Mouse (Mus musculus) forebrain, embryonic 16.5 days (tissue): ENCODE measurements around the gene Plk5. TPM values are rescaled to one million over a fixed set of nuclear protein-coding genes. Genes with fewer than 3 reads are reported as not detected.
A peak's percentile ranks its signal among the peaks of the same experiment; 100 is the strongest.

Experiments
- ATAC-seq: fragments of 200-750 bp; cut with Nextera tagmentation; 2 replicates; pipeline ENCODE4 v1.8.0; 2017; ENCODE audit warnings: mild to moderate bottlenecking, moderate library complexity
- H3K27ac ChIP-seq: fragments of 300-500 bp; sonication (generic); 2 replicates; pipeline ENCODE4 v1.5.1; 2014; ENCODE audit warnings: low read length, control low read depth
- H3K27me3 ChIP-seq: fragments of 300-500 bp; sonication (generic); replicated peaks from 2 replicates; pipeline ENCODE4 v1.6.1; 2014; ENCODE audit warnings: low read length; ENCODE audit not compliant: control insufficient read depth, insufficient read depth
- H3K36me3 ChIP-seq: fragments of 300-500 bp; sonication (generic); 2 replicates; pipeline ENCODE4 v1.6.1; 2014; ENCODE audit not compliant: control insufficient read depth, insufficient read depth
- H3K4me1 ChIP-seq: fragments of 300-500 bp; sonication (generic); replicated peaks from 2 replicates; pipeline ENCODE4 v1.6.1; 2014; ENCODE audit warnings: low read length; ENCODE audit not compliant: control insufficient read depth, insufficient read depth
- H3K4me2 ChIP-seq: fragments of 300-500 bp; sonication (generic); 2 replicates; pipeline ENCODE4 v1.6.1; 2014; ENCODE audit warnings: mild to moderate bottlenecking, low read length, control low read depth
- H3K4me3 ChIP-seq: fragments of 300-500 bp; sonication (generic); replicated peaks from 2 replicates; pipeline ENCODE4 v1.5.1; 2014; ENCODE audit warnings: mild to moderate bottlenecking, low read length, control low read depth
- H3K9ac ChIP-seq: fragments of 300-500 bp; sonication (generic); replicated peaks from 2 replicates; pipeline ENCODE4 v1.6.1; 2014; ENCODE audit warnings: low read depth, low read length, control low read depth
- H3K9me3 ChIP-seq: fragments of 300-500 bp; sonication (generic); 2 replicates; pipeline ENCODE4 v1.6.1; 2016; ENCODE audit warnings: low read length; ENCODE audit not compliant: control insufficient read depth
- WGBS: fragments of 180-500 bp; shearing (Covaris S2); extraction: QIAGEN DNeasy Blood & Tissue Kit; methylation state at CpG from one replicate; pipeline ENCODE4 v1.1.7; 2014; 5-methylcytosine and 5-hydroxymethylcytosine counted together
- polyA plus RNA-seq: library from polyadenylated mRNA; unstranded; fragments of >200 nt; fragmentation: Nextera tagmentation; extraction: Ambion mirVana; gene quantifications from 2 replicates; pipeline ENCODE4 v1.2.1, GENCODE M21; 2015

Plk5 gene
- polyA plus RNA-seq, 1 experiment from 2014 or later = 4.5 TPM

DNA sequence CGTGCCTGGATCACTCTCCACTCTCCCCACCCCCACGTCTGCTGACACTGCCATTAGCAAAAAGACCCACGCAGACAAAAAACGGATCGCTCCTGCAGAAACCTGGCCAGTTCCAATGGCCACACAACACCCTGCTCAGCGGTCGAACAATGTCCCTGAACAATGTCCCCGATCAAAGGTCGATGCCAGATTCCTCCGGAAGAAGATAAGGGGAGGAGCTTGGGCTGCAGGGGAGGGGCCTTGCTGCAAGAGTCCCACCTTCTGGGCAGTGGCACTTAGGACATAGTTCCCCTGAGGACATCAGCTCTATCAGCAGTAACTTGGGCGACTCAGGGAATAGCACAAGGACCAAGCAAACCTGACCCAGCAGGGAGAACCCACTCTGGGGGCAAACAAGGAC is 4.4 kb upstream of the Plk5 start:
- Histone ChIP-seq H3K9me3 (no peaks in the 10 kb centered on the region), H3K4me3 (no peak overlapping the region), H3K36me3 (no peaks in the 10 kb centered on the region), H3K4me1 (peaks cover 17% of the 10 kb centered on the region), H3K4me2 (no peak overlapping the region), H3K27me3 (peaks cover 69% of the 10 kb centered on the region), H3K27ac (no peak overlapping the region), H3K9ac (no peak overlapping the region)
- ATAC-seq = no peak
- WGBS = 29% methylated on average over 11 of the region's 11 CpGs

DNA sequence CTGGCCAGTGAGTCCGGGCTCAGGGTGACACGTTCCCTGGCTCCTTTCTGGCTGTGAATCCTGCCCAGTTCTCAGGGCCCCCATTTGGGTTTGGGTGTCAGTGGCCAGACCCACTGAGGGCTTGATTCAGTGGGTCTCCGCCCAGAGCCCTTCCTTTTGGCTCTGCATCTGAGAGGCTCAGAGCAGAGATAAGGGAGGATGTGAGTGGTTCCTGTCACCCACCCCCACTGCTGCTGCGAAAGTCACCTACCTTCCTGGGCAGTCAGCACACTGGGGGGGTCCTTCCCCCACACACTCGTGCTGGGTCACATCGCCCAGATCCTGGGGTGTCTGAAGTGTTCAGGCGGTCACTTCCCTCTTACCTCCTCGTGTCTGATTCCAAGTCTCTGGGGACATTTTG is 3.5 kb upstream of the Plk5 start:
- peaks cover 71% of the 10 kb centered on the region for H3K27me3 ChIP-seq
- no peak for ATAC-seq
- 74% methylated on average over 8 of the region's 8 CpGs for WGBS
- peaks cover 21% of the 10 kb centered on the region for H3K4me1 ChIP-seq
- H3K4me3 ChIP-seq = no peak overlapping the region
- H3K9ac ChIP-seq = no peak overlapping the region
- H3K9me3 ChIP-seq = no peaks in the 10 kb centered on the region
- H3K27ac ChIP-seq = no peak overlapping the region
- H3K4me2 ChIP-seq = no peak overlapping the region
- H3K36me3 ChIP-seq = no peaks in the 10 kb centered on the region

DNA sequence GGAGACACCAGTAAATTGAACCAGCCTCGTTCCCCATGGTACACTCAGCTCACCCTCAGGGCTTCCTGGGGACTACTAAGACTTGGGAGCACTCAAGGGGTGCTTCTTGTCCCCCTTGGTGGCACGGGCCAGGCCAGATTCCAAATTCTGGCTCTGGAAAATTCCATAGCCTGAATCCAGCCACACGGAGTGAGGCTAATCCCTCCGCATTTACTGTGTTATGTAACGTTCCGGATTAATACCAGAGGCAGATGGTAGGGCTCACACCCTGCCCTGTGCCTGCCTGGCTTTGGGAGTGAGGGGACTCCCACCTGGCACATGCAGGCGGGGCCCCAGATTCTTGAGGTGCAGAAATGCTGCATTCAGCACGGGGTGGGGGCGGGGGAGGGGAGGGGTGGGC is 828 bp upstream of the Plk5 start:
- Histone ChIP-seq H3K4me1 (peaks cover 16% of the 10 kb centered on the region), H3K9ac (no peak overlapping the region), H3K4me2 (no peak overlapping the region), H3K36me3 (no peaks in the 10 kb centered on the region), H3K4me3 (no peak overlapping the region), H3K27ac (no peak overlapping the region), H3K27me3 (peaks cover 61% of the 10 kb centered on the region), H3K9me3 (no peaks in the 10 kb centered on the region)
- no peak for ATAC-seq
- 4% methylated on average over 9 of the region's 9 CpGs for WGBS

DNA sequence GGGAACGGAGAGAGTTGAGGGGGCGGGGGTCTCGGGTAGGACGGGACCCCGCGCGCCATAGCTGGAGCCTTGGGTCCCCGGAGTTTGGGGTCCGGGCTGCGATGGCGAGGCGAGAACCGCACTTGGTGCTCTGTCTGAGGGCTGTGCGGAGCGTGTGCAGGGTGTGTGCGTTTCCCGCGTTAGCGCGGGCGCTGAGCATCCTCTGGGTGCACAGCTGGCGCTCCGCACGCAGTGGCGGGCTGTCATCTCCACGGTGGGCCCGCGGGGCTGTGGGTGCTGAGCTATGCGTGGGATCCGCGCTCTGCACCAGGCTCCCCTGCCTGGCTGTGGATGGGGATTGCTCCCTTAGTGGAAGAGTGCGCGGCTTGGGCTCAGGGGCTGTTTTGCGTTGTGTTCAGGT is 478 bp downstream of the Plk5 start:
- Histone ChIP-seq H3K4me2 (peak overlapping the region; percentile 57), H3K4me3 (peak overlapping the region; percentile 40), H3K27me3 (peaks cover 50% of the 10 kb centered on the region), H3K36me3 (no peaks in the 10 kb centered on the region), H3K4me1 (peaks cover 16% of the 10 kb centered on the region), H3K9ac (peak overlapping the region; percentile 29), H3K27ac (no peak overlapping the region), H3K9me3 (no peaks in the 10 kb centered on the region)
- WGBS = under 1% methylated on average over 34 of the region's 34 CpGs
- 0 out of 2 replicates have a peak, but pooled peaks have one; percentile 37 for ATAC-seq

DNA sequence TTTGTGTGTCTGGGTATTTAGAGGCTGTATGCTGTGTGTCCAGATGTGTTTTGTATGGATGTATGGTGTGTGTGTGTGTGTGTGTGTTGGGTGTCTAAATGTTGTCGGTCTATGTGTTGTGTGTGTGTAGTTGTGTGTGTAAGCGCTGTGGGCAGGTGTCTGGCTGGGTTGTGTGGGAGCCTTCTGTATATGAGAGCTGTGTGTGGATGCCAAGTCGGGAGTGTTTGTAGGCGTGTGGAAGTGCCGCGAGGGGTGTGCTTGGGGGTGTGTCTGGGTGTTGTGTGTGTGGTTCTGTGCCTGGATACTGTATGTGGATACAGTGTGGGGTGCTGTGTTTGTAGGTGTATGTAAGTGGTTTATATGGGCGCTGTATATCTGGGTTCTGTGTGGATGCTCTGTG is 1.1 kb downstream of the Plk5 start:
- ATAC-seq = no peak
- peak overlapping the region; percentile 50 for H3K4me2 ChIP-seq
- H3K27ac ChIP-seq = no peak overlapping the region
- no peak overlapping the region for H3K9ac ChIP-seq
- peaks cover 16% of the 10 kb centered on the region for H3K4me1 ChIP-seq
- H3K36me3 ChIP-seq = no peaks in the 10 kb centered on the region
- peaks cover 49% of the 10 kb centered on the region for H3K27me3 ChIP-seq
- 29% methylated on average over 7 of the region's 7 CpGs for WGBS
- peak overlapping the region; percentile 30 for H3K4me3 ChIP-seq
- H3K9me3 ChIP-seq = no peaks in the 10 kb centered on the region

DNA sequence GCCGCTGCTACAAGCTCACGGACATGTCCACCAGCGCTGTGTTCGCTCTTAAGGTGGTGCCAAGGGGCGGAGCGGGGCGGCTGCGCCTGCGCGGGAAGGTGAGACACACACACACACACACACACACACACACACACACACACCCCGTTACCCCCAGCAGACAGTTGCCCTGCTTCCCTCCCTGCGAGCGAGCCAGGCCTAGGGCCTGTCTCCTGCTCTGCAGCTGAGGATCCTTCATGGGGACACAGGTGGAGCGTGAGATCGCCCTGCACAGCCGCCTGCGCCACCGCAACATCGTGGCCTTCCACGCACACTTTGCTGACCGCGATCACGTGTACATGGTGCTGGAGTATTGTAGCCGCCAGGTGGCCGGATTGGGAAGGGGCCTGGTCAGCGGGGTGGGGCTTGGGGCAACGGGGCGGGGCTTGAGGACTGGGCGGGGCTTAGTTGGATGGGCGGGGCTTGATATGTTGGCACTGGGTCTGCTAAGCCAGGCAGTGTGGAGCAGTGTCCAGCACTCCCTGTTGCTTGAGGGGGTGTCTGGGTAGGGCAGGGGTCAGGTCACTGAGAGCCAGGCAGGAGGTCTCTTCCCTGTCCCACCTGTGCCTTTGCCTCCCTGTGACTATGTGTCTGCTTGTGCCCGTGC is 1.9 kb downstream of the Plk5 start:
- Histone ChIP-seq H3K4me1 (peaks cover 16% of the 10 kb centered on the region), H3K4me3 (peak overlapping the region; percentile 30), H3K36me3 (no peaks in the 10 kb centered on the region), H3K27me3 (peaks cover 51% of the 10 kb centered on the region), H3K9me3 (no peaks in the 10 kb centered on the region; the same call in 1 of the 2 replicates), H3K9ac (peak overlapping the region; percentile 42; the same call in 1 of the 2 replicates), H3K27ac (no peak overlapping the region), H3K4me2 (peak overlapping the region; percentile 50)
- 5% methylated on average over 31 of the region's 31 CpGs for WGBS
- peak; percentile 36; the same call in 1 of the 2 replicates for ATAC-seq

DNA sequence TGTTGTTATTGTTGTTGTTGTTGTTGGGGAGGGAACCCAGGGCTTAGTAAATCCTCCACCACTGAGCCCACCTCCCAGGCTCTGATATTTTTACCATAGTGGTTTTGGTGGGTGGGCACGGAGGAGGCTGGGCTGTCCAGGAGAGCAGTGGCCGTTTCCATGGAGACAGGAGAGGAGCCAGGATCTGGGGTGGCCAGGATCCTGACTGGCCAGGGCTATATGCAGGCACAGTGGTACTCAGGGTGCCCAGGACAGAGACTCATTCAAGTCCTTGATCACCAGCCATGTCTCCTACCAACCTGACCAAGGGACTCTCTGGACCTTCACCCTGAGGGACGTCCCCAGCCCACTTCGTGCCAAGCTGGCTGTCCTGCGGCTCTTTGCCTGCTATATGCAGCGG is 7.5 kb downstream of the Plk5 start:
- Histone ChIP-seq H3K27ac (no peak overlapping the region), H3K9ac (no peak overlapping the region), H3K4me2 (no peak overlapping the region), H3K36me3 (no peaks in the 10 kb centered on the region), H3K4me3 (no peak overlapping the region), H3K9me3 (no peaks in the 10 kb centered on the region; the same call in 1 of the 2 replicates), H3K27me3 (peaks cover 12% of the 10 kb centered on the region; the same call in 1 of the 2 replicates), H3K4me1 (no peaks in the 10 kb centered on the region)
- 31% methylated on average over 6 of the region's 6 CpGs for WGBS
- ATAC-seq = no peak

DNA sequence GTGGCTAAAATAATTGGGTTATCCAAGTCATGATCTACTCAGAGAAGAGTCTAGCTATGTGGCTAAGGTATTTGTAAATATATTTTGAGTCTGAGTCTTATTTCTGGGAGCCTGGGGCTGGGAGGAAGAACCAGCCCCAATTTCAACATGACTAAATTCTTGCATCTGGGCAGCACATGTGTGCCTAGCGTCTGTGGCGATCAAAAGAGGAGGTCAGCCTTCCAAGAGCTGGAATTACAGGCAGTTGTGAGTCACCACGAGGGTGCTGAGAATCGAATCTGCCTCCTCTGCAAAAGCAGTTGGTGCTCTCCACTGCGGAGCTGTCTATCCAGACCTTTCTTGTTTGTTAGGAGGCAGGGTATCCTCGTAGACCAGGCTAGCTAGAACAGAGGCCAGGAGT is 9.5 kb downstream of the Plk5 start:
- Histone ChIP-seq H3K27ac (no peak overlapping the region), H3K27me3 (peaks cover 8% of the 10 kb centered on the region; the same call in 1 of the 2 replicates), H3K4me2 (no peak overlapping the region), H3K9ac (no peak overlapping the region), H3K36me3 (no peaks in the 10 kb centered on the region), H3K9me3 (no peaks in the 10 kb centered on the region; the same call in 1 of the 2 replicates), H3K4me1 (no peaks in the 10 kb centered on the region), H3K4me3 (no peak overlapping the region)
- 71% methylated on average over 6 of the region's 6 CpGs for WGBS
- no peak for ATAC-seq

DNA sequence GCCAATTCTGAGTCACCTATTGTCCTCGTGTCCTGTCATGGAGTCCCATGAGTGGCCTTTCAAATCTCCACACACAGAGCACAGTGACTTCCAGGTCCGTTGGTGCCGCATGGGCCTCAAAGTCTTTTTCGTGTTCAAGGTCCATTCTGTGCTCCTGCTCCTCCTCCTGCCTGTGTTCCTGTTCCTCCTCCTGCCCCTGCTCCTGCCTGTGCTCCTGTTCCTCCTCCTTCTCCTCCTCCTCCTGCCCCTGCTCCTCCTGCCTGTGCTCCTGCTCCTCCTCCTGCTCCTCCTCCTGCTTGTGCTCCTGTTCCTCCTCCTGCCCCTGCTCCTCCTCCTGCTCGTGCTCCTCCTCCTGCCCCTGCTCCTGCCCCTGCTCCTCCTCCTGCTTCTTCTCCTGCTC is 11.7 kb downstream of the Plk5 start:
- H3K27ac ChIP-seq = no peak overlapping the region
- peaks cover 6% of the 10 kb centered on the region; the same call in 1 of the 2 replicates for H3K27me3 ChIP-seq
- H3K9ac ChIP-seq = no peak overlapping the region
- no peaks in the 10 kb centered on the region for H3K9me3 ChIP-seq
- 52% methylated on average over 5 of the region's 5 CpGs for WGBS
- H3K4me1 ChIP-seq = peaks cover 6% of the 10 kb centered on the region; the same call in 1 of the 2 replicates
- H3K4me2 ChIP-seq = no peak overlapping the region
- H3K36me3 ChIP-seq = no peaks in the 10 kb centered on the region
- no peak overlapping the region for H3K4me3 ChIP-seq
- ATAC-seq = no peak
